Mouse (Mus musculus) A20 (cell line): Measurements from ENCODE around the gene Olfr872.
A peak's percentile ranks its signal among the peaks of the same experiment; 100 is the strongest.
"Not testable (repeated sequence)": the region's sequence is repeated elsewhere in the genome, so short reads cannot be mapped to it uniquely, and the experiment has no call there.

Source experiments
- DNase-seq: peaks from one replicate; pipeline ENCODE4 v3.0.0-alpha.2; 2011; ENCODE audit warnings: low read depth, low spot score

The Olfr872 gene

GRCm38 (mm10) chr9:20236819-20237218 is at the start of gene Olfr872:
Gene Olfr872, plus strand, starts transcription at chr9:20237119.
- no peak for DNase-seq

- DNase-seq = no peak
These were observed 34.8 kb upstream of the Olfr872 start for GRCm38 (mm10) chr9:20202131-20202530.

GRCm38 (mm10) chr9:20203413-20203984 is 33.4 kb upstream of the Olfr872 start:
- peak; percentile 45 for DNase-seq

- DNase-seq = no peak
These were observed 26.1 kb upstream of the Olfr872 start for GRCm38 (mm10) chr9:20210812-20211211.

- no peak for DNase-seq
These were observed 25.4 kb upstream of the Olfr872 start for GRCm38 (mm10) chr9:20211477-20211876.

- no peak for DNase-seq
These were observed 25.0 kb upstream of the Olfr872 start, which contains the start of gene Olfr871 for GRCm38 (mm10) chr9:20211907-20212306. Gene Olfr871, plus strand, starts transcription at chr9:20212207.

GRCm38 (mm10) chr9:20237378-20237777 is 459 bp downstream of the Olfr872 start:
- DNase-seq = peak; percentile 39

- no peak for DNase-seq
These were observed 45.1 kb downstream of the Olfr872 start, which contains the start of gene Olfr39 for GRCm38 (mm10) chr9:20282051-20282450. Gene Olfr39, plus strand, starts transcription at chr9:20282351.

- not testable (repeated sequence) for DNase-seq
These were observed 58.6 kb downstream of the Olfr872 start for GRCm38 (mm10) chr9:20295562-20295961.

- no peak for DNase-seq
These were observed 61.3 kb downstream of the Olfr872 start, which contains the start of gene Olfr873 for GRCm38 (mm10) chr9:20298232-20298631. Gene Olfr873, plus strand, starts transcription at chr9:20298532.
